Mouse (Mus musculus): ENCODE data around the gene Thpo.

Thpo gene

DNA sequence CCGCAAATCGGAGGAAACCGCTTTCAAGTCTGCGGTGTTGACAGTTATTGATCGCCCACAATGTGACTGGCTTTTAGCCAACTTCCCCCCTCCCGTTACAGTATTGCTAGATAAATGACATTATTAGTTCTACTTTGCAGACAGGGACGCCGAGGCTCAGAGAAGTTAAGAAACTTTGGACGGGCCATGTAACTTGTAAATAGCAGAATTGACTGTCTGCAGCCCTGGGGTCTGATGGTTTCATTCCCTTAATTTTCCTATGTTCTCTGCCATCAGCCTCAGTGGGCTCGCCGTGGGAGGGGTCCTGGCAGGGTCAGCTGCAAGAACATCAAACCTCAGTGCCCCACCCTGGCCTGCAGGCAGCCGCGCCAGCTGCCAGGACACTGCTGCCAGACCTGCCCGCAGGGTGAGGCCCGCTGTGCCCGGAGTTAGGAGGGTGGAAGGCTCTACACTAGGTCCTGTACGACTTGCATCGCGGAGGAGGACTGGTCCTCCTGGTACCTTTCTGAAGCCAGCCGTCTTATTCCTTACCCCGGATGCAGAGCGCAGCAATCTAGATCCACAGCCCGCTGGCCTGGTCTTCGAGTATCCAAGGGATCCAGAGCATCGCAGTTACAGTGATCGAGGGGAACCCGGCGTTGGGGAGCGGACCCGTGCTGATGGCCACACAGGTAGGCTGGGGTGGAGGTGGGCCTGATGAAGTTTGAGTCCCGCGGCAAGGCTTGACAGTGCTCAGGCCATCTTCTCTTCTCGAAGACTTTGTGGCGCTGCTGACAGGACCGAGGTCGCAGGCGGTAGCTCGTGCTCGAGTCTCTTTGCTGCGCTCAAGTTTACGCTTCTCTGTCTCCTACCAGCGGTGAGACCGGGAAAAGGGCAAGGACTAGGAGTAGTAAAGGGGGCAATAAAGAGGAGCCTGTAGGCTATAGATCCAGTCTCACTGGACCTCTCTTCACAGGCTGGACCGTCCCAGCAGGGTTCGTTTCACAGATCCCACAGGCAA, at the start of gene Thpo:
Gene Thpo, minus strand, starts transcription at position 781 of the 1,000 bp plus-strand sequence.
- no peak for DNase-seq

DNA sequence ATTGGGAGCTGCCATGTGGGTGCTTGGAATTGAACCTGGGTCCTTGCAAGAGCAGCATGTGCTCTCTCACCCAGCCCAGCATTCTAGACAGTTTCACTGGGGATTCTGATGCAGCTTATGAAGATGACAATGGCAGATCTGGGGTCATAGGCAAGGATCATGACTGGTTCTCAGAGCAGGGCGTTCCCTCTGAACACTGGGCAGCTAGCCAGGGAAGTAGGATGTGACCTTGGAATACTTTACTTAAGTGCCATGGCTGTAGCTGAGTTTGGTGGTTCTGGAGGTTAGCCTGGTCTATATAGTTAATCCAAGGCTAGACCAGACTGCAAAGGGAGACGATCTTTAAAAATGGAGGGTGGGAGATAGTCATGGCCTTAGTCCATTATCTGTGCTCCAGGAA, 49.6 kb upstream of the Thpo start:
- DNase-seq: peak; percentile 18

DNA sequence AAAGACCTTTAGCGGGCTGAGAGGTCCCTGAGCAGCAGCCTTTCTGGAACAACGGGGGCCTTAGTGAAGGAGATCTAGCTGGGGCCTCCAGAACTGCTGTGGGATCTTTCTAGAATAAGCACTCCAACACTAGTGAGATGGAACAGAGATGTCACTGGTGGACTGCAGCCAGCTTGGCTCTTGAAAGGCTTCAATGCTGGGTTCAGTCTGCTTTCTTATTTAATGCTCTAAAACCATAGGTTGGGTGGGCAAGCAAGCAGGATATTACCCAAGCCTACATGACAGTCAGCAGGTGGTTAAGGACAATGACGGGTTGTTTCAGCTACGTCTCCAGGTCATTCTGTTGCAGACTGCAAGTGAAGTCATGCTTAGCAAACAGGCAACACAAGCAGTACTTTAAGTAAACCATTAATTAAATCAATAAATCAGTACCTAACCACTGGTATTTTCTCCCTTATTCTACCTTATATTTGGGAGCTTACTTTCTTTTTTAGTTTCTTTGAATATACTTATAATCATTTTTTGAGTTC, 46.9 kb upstream of the Thpo start:
- no peak for DNase-seq

DNA sequence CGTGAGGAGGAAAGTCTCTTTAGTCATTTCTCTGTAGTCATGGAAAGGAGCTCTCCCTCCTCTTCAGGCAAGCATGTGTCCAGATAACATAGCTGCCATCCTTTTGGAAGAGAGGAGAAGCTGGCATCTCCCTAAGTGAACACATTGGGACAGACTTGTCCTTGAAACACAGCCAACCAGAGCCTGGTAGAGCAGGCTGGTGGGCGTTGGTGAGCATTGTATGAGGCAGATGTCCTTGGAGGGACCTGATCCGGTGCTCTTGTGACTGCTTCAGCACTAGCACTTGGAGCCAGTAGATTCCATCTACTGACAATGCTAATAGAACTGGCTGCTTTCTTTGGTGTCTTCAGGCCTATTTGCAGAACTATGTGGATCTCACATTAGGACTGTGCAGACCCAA, 45.5 kb upstream of the Thpo start:
- DNase-seq: no peak

DNA sequence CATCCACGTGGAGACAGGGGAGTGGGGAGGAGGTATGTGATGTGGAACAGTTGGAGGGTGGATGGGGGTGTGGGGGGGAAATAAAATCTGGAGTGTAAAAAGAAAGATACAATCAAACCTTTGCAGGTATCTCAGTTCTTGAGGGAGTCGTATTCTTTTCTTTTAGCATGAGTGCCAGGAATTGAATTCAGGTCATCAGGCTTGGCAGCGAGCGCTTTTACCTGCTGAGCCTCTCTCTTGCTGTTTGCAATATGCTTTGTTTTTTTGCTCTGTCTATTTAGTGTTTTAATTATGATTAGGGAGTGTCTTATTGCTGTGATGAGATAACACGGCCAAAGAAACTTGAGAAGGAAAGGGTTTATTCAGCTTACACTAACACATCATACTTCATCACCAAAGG, 40.7 kb upstream of the Thpo start:
- DNase-seq: no peak

DNA sequence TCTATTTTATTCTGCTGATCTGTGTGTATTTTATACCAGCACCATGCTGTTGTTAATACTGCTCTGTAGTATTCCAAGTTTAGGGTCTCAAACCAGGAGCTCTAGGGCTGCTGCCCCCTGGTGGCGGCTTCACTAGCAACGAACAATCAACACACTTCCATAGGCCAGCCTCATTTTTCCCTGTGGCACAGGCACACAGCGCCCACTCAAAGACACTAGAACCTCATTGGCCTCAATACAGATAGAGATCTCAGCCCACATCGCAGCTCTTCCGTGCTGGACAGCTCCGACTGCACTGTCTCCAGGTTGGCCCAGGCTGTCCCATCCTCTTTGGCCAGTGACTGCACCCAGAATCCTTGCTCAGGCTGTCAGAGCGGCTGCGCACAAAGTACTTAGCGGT, 30.9 kb upstream of the Thpo start:
- peak; percentile 47 for DNase-seq

DNA sequence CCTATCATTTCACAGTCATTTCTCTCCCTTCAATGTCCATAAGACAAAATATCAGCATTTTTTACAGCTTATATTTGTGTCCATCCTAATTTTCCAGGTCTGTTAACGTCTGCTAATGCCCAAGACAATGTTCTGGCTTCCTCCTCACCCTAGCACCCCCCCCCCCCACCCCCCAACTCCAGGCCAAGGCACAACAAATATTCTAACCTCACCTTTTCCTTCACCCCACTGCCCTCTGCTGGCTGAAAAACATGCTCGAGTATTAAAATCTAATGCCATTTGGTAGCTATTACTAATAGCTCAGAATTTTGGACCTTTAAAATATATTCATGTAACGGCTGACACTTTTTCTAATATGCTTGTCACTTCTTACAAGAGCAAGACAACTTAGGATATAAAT, 27.4 kb upstream of the Thpo start:
- peak; percentile 76 for DNase-seq

DNA sequence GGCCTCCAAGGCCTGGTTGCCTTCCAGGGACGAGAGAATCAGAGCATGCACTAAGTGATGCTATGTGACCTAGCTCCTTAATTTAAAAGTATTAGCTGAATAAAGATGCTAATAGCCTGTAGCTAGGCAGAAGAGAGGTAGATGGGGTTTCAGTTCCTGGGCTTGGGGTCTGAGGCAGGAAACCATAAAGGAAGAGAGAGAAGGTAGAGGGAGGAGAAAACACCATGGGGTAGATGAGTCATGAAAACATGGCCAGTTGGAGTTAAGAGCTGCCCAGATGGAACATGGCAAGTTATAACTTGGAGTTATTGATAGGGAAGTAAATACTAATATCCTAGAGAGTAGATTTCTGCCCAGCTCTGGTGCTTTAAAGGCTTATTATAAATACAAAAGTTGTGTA, 23.1 kb upstream of the Thpo start:
- no peak for DNase-seq

DNA sequence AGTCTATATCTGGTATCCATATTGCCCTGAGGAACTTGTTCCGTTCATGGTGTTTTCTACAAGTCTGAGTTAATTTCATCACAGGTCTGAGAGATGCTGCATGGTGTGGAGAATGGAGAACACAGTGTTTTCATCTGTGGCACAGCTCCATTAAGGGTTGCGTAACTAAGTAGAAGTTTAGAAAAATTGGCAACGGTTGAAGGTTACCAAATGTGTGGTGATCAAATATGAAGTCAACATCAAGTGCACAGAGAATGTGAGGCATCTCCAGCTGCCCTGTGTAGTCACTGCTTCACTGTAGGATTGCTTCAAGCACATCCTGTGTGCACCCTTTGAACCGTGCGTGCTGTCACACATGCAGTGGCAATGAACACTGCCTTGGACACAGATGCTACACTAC, 21.7 kb upstream of the Thpo start:
- DNase-seq: peak; percentile 65

DNA sequence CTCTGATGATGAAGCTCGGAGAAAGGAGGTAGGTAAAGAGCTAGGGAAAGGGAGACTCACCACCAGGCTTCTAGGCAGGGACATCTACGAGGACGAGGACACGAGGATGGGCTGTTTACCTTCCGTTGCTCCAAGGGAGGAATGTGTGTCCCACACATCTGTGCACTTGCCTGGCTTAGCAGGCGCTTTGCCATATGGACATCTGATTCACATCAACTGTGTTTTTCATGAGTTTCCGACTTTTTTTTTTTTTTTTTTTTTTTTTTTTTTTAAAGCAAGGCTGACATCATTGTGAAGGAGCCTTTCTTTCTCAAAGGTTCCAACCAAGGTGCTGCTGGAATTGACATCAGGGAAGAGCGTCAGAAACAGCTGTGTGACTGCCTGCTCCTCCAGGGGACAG, 16.2 kb upstream of the Thpo start:
- no peak for DNase-seq

DNA sequence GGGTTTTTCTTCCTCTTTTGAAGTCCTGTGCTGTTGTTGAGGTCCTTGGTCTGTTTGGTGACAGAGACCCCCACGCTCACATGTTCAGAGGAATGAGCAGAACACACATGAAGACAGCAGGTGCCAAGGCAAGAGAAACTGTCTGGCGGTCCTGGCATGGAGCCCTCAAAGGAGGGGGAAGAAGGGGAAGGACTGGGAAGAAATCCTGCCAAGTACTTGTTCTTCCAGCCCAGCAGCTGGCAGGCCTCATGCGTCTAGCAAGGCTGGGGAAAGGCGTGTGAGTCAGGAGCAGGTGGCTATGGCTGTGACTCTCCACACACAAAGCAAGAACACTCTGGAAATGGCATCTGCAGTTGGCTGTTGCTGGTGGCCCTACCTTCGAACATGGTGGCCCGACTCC, 12.3 kb upstream of the Thpo start:
- DNase-seq: peak; percentile 75

DNA sequence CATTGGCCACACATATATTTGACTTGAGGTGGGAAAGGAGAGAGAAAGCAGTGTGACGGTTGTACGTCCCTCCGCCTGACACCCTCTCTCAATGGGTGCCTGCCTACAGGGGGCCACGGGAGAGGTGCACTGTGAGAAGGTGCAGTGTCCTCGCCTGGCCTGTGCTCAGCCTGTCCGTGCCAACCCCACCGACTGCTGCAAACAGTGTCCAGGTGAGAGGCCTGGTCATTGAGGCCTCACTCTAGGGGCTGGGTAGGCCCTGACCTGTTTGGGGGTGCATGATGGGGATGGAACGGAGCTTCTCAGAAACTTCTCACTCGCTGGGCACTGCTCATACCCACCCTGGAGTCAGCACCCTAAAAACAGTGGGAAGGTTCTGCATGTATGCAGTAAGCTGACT, 5.5 kb upstream of the Thpo start:
- no peak for DNase-seq

DNA sequence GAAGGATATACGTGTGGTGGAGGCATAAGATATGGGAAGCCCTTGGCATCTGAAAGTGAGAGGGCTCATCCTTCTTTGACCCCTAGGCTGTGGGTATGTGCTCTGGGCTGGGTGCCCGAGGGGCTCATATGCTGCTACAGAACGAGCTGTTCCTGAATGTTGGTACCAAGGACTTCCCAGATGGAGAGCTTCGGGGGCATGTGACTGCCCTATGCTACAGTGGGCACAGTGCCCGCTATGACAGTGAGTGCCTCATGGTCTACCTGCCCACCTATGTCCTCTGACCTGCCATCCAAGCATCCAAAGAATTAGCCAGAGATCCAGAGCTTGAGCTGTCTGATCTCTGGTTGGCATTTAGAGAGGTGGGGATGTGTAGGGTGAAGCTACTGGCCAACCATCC, 2.5 kb upstream of the Thpo start:
- DNase-seq: no peak

DNA sequence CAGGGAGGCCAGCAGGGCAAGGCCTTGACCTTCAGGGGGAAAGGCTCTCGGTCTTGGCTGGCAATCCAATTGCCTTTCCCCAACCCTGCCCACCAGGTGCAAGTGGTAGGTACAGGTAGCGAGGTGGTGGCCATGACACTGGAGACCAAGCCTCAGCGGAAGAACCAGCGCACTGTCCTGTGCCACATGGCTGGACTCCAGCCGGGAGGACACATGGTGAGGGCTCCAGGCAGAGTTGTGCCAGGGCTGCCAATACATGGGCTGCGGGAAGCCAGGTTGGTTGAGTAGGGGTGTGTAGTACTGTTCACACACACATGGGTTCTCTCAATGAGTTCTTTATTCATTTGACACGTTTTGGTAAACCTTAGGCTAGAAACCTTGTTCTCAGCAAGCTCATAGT, 1.9 kb upstream of the Thpo start:
- no peak for DNase-seq

DNA sequence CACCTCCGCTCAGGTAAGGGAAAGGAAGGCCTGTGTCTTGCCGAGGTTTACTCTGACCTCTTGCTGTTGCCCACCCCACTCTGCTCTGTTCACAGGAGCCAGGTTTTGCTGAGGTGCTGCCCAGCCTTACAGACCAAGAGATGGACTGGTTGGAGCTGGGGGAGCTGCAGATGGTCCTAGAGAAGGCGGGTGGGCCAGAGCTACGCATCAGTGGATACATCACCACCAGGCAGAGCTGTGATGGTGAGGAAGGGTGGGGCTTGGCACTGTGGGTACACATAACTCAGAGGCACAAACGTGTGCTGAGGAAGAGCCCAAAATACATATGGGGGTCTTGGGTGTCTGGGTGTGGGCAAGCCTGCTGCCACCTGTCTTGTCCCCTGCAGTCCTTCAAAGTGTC, 1.3 kb upstream of the Thpo start:
- no peak for DNase-seq

DNA sequence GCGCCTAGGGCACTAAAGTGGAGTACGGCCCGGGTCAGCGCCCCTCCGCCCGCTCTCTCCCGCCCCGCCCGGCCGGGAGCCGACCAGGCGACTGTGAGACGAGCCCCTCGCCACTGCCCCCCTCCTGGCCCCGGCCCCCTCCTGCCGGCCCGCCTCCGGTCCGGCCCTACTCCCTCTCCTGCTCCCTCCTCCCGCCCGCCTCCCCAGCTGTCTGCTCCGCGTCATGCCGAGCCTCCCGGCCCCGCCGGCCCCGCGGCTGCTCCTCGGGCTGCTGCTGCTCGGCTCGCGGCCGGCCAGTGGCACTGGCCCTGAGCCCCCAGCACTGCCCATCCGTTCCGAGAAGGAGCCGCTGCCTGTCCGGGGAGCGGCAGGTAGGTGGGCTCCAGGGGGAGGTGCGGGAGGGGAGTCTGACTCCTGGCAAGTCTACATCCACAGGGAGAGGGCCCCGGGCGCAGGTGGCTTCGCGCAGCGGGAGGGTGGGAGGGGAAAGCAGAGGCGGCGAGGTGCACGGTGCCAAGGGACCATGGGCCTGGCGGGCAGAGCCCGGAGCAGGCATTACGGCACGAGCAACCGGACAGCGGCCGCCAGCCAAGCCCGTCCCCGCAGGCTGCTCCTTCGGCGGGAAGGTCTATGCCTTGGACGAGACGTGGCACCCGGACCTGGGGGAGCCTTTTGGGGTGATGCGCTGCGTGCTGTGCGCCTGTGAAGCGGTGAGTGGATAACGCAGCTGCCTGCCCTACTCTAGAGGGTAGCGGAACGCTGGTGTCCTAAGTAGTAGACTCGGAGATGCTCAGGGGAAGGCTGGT, 1.2 kb downstream of the Thpo start, which contains the start of gene Chrd:
Gene Chrd, plus strand, starts transcription at position 203 of the 806 bp plus-strand sequence.
- DNase-seq: peak; percentile 68

DNA sequence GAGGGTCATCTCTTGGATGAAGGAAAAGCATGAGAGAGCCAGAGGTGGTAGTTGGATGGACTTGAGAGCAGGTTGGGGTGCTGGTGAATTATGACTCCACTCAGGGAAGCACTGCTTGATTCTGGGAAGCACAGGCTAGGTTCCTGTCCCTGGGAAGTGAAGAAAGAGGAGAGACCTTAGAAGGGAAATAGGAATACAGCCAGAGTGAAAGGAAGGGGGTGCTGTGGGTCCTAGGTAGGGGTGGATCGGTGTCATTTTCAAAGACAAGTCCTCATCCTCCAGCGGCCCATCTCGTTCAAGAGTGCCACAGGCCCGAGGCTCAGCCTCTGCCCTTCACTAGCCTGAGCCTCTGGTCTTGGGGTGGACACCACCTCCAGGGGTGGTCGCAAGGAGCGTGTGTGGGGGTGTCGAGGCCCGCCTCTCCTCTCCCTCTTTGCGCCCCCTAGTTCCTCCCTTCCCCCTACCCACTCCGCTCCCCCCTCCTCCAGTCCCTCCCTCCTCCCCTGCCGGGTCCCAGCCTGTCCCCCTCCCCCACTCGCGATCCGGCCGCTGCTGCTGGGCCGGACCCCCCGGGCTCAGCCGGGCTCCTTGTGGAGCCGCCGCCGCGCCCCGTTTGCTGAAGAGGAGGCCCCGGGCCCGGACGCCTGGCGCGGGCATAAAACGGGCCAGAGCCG, 1.9 kb downstream of the Thpo start:
- no peak for DNase-seq

DNA sequence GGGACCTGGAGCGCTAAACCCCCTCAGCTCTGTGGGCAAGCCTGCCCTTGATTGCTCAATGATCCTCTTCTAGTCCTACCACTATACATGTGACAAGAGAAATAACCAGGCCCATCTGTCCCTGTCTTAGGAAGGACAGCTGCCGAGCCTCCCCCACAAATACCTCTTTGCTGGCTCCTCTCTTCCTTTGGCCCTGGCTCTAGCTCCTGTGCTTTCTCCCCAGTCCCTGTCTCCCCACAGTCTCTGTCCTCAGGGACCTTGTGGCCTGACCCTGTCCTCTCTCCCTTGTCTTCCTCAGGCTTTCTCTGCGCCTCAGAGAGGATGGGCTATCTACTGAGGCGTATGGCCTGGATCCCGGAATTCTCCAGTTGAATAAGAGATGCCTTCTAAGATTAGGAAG, 2.6 kb downstream of the Thpo start:
- no peak for DNase-seq

DNA sequence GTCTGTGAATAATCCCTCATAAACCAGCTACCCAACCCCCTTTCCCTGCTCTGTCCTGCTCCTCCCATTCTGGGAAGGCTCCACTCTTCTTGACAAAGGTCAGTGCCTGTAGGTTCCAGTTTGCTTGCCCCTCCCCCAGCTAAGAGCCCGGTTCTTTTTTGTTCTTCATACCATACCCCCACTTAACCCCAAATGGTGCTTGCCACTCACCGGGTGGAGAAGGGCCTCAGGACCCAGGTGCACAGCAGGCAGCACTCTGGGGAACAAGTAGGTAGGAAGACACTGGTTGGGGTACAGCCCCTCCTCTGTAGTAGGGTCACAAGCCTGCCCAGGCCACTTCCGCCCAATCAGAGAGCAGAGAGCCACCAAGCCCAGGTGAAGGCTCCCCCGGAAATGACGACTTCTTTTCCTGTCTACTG, 4.0 kb downstream of the Thpo start:
- no peak for DNase-seq

DNA sequence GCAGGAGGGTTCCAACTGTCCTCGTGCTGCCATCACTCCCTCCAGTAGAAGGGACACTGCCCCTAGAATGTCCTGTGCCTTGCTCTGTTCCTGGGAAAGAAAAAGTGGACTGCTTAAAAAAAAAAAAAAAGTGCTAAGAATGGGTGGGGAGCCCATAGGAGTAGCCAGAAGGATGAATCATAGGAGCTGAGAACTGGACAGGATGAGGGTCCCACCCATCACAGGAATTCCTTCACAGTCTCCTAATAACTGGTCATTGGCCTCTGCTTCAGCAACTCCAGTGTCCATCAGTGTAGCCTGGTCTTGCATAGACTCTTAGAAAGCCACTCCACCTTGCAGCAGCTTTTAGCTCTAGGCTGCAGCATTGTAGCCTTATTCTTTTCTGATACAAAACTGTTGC, 7.9 kb downstream of the Thpo start:
- DNase-seq: no peak

DNA sequence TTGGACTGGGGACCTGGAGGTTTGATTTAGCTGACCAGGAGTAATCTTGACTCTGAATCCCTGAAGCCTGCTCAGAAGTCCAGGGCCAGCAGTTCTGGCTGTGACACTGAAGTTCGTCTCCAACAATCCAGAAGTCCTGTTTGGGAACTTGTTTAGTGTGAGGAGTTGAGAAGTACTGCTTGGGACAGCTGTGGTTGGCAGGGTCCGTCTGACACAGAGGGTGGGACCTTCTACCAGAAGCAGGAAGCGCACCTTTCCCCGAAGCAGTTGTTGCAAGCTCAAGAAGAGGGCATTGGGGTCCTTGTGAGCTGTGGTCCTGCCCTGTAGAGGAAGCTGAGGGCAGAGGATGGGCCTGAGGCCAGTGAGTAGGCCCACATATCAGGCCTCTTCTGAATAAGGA, 8.6 kb downstream of the Thpo start:
- DNase-seq: no peak

DNA sequence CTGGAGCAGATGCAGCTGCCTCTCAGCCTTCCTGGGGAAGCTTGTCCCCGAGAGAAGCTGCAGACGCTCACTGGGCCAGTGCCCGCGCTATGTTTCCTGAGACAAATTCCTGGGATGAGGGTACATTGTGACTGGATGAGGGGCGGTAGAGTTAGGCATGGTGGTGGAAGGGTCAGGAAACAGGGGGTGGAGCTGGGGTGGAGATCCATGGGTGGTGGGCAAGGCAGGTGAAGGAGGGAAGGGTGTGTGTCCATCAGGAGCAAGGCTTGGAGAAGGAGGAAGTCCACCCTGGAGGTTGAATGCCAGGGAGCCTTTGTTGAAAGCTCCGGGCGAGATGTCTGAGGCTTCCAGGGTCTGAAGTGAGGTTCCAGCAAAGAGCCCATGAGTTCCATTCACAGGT, 9.0 kb downstream of the Thpo start:
- no peak for DNase-seq

DNA sequence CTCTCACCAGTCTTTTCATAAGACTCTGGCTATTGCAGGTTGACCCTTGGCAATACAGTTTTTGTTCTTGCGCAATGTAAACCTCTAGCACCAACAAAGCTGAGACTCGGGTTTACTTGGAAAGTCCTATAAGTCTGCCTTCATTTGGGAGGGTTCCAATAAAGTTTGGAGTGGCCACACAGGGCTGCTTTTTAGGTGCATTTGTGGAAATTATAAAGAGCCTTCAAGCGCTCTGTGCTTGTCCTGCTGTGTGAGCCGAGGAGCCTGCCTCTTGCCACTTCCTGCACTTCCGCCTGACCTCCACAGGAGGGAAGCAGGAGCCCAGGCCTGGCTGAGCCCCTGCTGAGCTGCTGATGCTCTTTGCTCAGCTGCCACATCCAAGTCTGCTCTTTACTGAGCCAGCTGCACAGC, 10.0 kb downstream of the Thpo start:
- DNase-seq: peak; percentile 67
